Mouse (Mus musculus) liver, embryonic 14 days (tissue): ENCODE results near the gene Dgcr6. TPM values are rescaled to one million over a fixed set of nuclear protein-coding genes. Genes with fewer than 3 reads are reported as not detected.

Source experiments
- polyA plus RNA-seq: library from polyadenylated mRNA; depleted of rRNA; stranded (reverse); fragments of >200 nt; gene quantifications from 2 replicates; pipeline ENCODE4 v1.2.3, GENCODE M21; 2012; rRNA removed

Dgcr6 gene
- polyA plus RNA-seq = 12.9 TPM in 2 replicates

DNA sequence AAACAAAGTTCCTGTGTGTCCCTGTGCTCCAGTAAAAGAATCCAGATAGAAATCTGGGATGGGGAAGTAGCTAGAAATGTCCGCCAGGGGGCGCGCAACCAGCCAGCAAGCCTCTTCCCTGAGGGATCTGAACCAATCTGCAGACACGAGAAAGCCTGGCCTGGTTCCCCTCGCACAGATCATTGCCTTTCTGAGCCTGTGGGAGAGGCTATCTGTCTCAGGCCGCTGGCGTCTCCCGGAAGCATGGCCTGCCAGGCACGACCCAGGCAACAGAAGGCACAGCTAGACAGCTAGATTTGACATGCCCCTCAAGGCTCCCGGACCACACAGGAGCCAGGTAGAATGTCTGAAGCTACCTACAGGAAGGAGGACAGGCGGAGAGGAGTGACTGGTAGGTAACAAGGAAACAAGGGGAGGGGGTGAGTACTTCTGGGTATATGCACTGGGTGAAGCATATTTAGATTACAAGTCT is at the start of gene Dgcr6:
Gene Dgcr6, plus strand, starts transcription at position 130 of the 472 bp plus-strand sequence.

Other genes starting within 250 kb of the Dgcr6 start
- not detected in 2 replicates for gene B830017H08Rik, start 219.7 kb upstream of the Dgcr6 start, polyA plus RNA-seq
- gene Car15, start 214.5 kb upstream of the Dgcr6 start, polyA plus RNA-seq = 0.90 and 1.5 TPM in 2 replicates
- 0.16 and 0.27 TPM in 2 replicates for gene Gm20518, start 161.2 kb upstream of the Dgcr6 start, polyA plus RNA-seq
- 0.01 TPM in 1 of 2 replicates, not detected in the other for gene Tssk1, start 158.6 kb upstream of the Dgcr6 start, polyA plus RNA-seq
- 13.4 and 14.7 TPM in 2 replicates for gene Dgcr2, start 154.3 kb upstream of the Dgcr6 start, polyA plus RNA-seq
- gene Tssk2, start 154.2 kb upstream of the Dgcr6 start, polyA plus RNA-seq = not detected in 2 replicates
- gene Ess2, start 141.5 kb upstream of the Dgcr6 start, polyA plus RNA-seq = 7.5 and 7.8 TPM in 2 replicates
- gene Gsc2, start 137.8 kb upstream of the Dgcr6 start, polyA plus RNA-seq = not detected in 2 replicates
- gene Slc25a1, start 124.6 kb upstream of the Dgcr6 start, polyA plus RNA-seq = 31.6 and 36.1 TPM in 2 replicates
- 0.33 and 0.36 TPM in 2 replicates for gene Vpreb2, start 72.4 kb upstream of the Dgcr6 start, polyA plus RNA-seq
- gene Prodh, start 37.3 kb downstream of the Dgcr6 start, polyA plus RNA-seq = 5.1 and 5.4 TPM in 2 replicates
- 0.49 and 0.62 TPM in 2 replicates for gene Rtn4r, start 74.8 kb downstream of the Dgcr6 start, polyA plus RNA-seq
- not detected in 2 replicates for gene Ccdc188, start 165.0 kb downstream of the Dgcr6 start, polyA plus RNA-seq
- gene Zdhhc8, start 182.3 kb downstream of the Dgcr6 start, polyA plus RNA-seq = 2.1 and 2.2 TPM in 2 replicates
- gene Trmt2a, start 195.8 kb downstream of the Dgcr6 start, polyA plus RNA-seq = 46.5 and 53.3 TPM in 2 replicates
- 169 and 183 TPM in 2 replicates for gene Ranbp1, start 195.9 kb downstream of the Dgcr6 start, polyA plus RNA-seq
- gene Gm49776, start 205.5 kb downstream of the Dgcr6 start, polyA plus RNA-seq = 0.15 and 0.36 TPM in 2 replicates
- 23.2 and 24.4 TPM in 2 replicates for gene Dgcr8, start 236.4 kb downstream of the Dgcr6 start, polyA plus RNA-seq